Mouse (Mus musculus) ovary, postnatal 10 days (tissue): ENCODE results near the gene Flt4.

ENCODE experiments used
- DNase-seq: peaks from one replicate; pipeline ENCODE4 v3.0.0; 2022; ENCODE audit warnings: low spot score

Flt4 gene

DNA sequence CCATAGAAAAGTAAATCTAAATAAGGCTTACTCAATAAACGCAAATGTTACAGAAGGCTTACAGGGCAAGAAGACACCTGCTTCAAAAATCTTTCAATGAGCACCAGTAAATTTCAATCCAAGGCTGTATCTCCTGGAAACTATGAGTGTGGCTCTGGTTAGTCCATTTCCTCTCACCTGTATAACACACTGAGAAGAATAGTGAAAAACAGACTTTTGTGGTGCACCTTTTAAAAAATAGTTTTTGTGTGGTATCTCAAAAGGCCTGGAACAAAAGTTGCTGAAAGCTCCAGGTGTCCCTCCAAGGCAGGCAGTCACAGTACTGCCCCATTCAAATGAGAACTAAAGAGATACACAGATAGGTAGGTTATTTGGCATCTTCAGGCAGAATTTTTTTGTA lies 90.0 kb downstream of the Flt4 start:
- DNase-seq: no peak

DNA sequence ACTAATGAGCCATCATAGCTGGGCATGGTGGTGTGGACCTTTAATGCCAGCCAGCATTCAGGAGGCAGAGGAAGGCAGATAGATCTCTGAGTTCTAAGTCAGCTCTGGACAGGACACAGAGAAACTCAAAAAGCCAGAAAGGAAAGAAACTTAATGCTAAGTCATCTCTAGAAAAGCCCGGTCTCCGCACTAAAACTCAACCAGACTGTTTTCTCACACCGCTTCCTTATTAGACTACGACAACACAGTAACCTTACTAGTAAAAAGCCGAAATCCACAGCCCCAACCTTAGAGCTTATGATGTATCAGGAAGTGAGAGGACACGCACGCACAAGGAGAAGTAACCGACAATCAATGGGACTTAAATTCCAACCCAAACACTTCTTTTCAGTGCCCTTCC lies 93.0 kb downstream of the Flt4 start:
- no peak for DNase-seq
